Mouse (Mus musculus) thymus, adult 2 months (tissue): ENCODE measurements around the gene Pdlim5.

Source experiments
- CTCF ChIP-seq: fragments of 200-500 bp; IDR thresholded peaks from 2 replicates; pipeline ENCODE4 v1.5.1; 2012; ENCODE audit warnings: mild to moderate bottlenecking, control low read depth, low read length, moderate library complexity, borderline replicate concordance; ENCODE audit not compliant: control insufficient read depth, poor library complexity, insufficient read depth; ENCODE audit errors: extremely low read depth
- POLR2A ChIP-seq: fragments of 200-500 bp; IDR thresholded peaks from 2 replicates; pipeline ENCODE4 v1.6.1; 2012; ENCODE audit warnings: mild to moderate bottlenecking, low read length, control low read depth, moderate library complexity; ENCODE audit not compliant: control insufficient read depth, poor library complexity, insufficient read depth; ENCODE audit errors: extremely low read depth

- TF ChIP-seq CTCF (no peak), POLR2A (no peak)
These were observed 185.5 kb downstream of the Pdlim5 start for GRCm38 (mm10) chr3:142209981-142210380.
